25 mouse cellular contexts compared by ENCODE assay signal in genomic region chr3:158195426-158195825, GRCm38 (mm10).
DNase-seq lines count a peak whose midpoint lies in the region; ATAC-seq and TF ChIP-seq lines count a peak whose summit lies in the region.
"Had no signal": no experiment of that assay in that cellular context is flagged by ENCODE, and none has a peak within 500 bp of the region (broad histone marks: within the 10 kb centered on the region; RNA-seq: fewer than 3 reads in every experiment).

No protein-coding gene starts in this region.

- no peaks in the 10 kb centered on the region for H3K4me1 ChIP-seq in liver, embryonic 16.5 days (ENCODE audit: control insufficient read depth, low read depth, low read length)
- H3K4me1 ChIP-seq in liver, embryonic 12.5 days, result no peaks in the 10 kb centered on the region
- peaks cover 0 to 12% of the 10 kb centered on the region in 2 experiments; a peak in 2 of 4 replicates for H3K4me1 ChIP-seq in CH12.LX (ENCODE audit: control insufficient read depth in 1 of 2, insufficient read depth in 2 of 2)
- H3K4me1 ChIP-seq: embryonic facial prominence, embryonic 12.5 days; forebrain, embryonic 12.5 days; heart, embryonic 15.5 days had no signal

- TF ChIP-seq CTCF in CH12.LX (conservative IDR thresholded peaks at IDR 0.05 in 1 of 2, IDR thresholded peaks at IDR 0.05 in 1 of 2; ENCODE audit: low read depth in 2 of 2, low read length in 2 of 2), result no peak

- no peaks in the 10 kb centered on the region for H3K9me3 ChIP-seq in liver, embryonic 16.5 days (replicated peaks; ENCODE audit: control insufficient read depth, low read length)
- H3K9me3 ChIP-seq in liver, embryonic 12.5 days (replicated peaks), result no peaks in the 10 kb centered on the region
- H3K9me3 ChIP-seq in CH12.LX (replicated peaks; ENCODE audit: low read length), result no peaks in the 10 kb centered on the region
- H3K9me3 ChIP-seq: embryonic facial prominence, embryonic 12.5 days; forebrain, embryonic 12.5 days; heart, embryonic 15.5 days had no signal

- no peak overlapping the region for H3K9ac ChIP-seq in liver, embryonic 16.5 days (ENCODE audit: low read depth, low read length)
- no peak overlapping the region for H3K9ac ChIP-seq in liver, embryonic 12.5 days
- no peak overlapping the region for H3K9ac ChIP-seq in CH12.LX (ENCODE audit: insufficient read depth, low read depth)
- H3K9ac ChIP-seq: embryonic facial prominence, embryonic 12.5 days; forebrain, embryonic 12.5 days; heart, embryonic 15.5 days had no signal

- H3K4me3 ChIP-seq in liver, embryonic 16.5 days (ENCODE audit: low read depth, low read length), result no peak overlapping the region
- H3K4me3 ChIP-seq in liver, embryonic 12.5 days, result no peak overlapping the region
- no peak overlapping the region for H3K4me3 ChIP-seq in CH12.LX (replicated peaks in 1 of 3; ENCODE audit: low read depth in 2 of 3, low read length in 2 of 3, poor library complexity in 1 of 3)
- H3K4me3 ChIP-seq: embryonic facial prominence, embryonic 12.5 days; forebrain, embryonic 12.5 days; gastrocnemius, adult 2 months; heart, adult 2 months; heart, embryonic 15.5 days had no signal

- peak; percentile 49 for DNase-seq in CH12.LX (ENCODE audit: extremely low read depth)
- DNase-seq in urinary bladder, postnatal 4 days (ENCODE audit: low spot score in 2 of 2), result no peak
- DNase-seq in spleen, postnatal 4 days (ENCODE audit: low spot score in 2 of 2), result no peak
- DNase-seq: adrenal gland, adult 2 months; adrenal gland, postnatal 25 days; B cell, adult 2 months; cerebellum, adult 2 months; cerebellum, postnatal 10 days; embryo, embryonic 11 days; gastrocnemius, adult 2 months; gastrocnemius, postnatal 25 days; heart, adult 2 months had no signal

- no peak for TF ChIP-seq RAD21 in CH12.LX (IDR thresholded peaks at IDR 0.05; ENCODE audit: low read depth, low read length)

- ATAC-seq in liver, embryonic 16.5 days (ENCODE audit: low read depth), result peak; percentile 16; the same call in 1 of the 2 replicates
- no peak for ATAC-seq in liver, embryonic 12.5 days
- ATAC-seq in common myeloid progenitor, adult 5-6 weeks (replicated peaks; ENCODE audit: low read depth, poor library complexity, severe bottlenecking), result peak; percentile 65
- ATAC-seq in megakaryocyte progenitor cell, adult 5-6 weeks (replicated peaks; ENCODE audit: poor library complexity), result peak; percentile 80
- ATAC-seq: CD4-positive, CD25-positive, alpha-beta regulatory T cell, adult 4 months; forebrain, embryonic 16.5 days; hindbrain, embryonic 16.5 days; inflammation-experienced regulatory T-cells, adult 6 months; intestine, postnatal 0 days had no signal

- TF ChIP-seq POLR2A in CH12.LX (IDR thresholded peaks at IDR 0.05; ENCODE audit: low read depth, low read length), result no peak

- H3K79me2 ChIP-seq in CH12.LX (replicated peaks; ENCODE audit: control insufficient read depth, extremely low read depth, insufficient read depth, poor library complexity, severe bottlenecking), result no peaks in the 10 kb centered on the region

- H3K4me2 ChIP-seq in liver, embryonic 16.5 days (ENCODE audit: low read depth, low read length), result no peak overlapping the region
- no peak overlapping the region for H3K4me2 ChIP-seq in liver, embryonic 12.5 days
- no peak overlapping the region for H3K4me2 ChIP-seq in CH12.LX (ENCODE audit: insufficient read depth, low read depth, poor library complexity, severe bottlenecking)
- H3K4me2 ChIP-seq: embryonic facial prominence, embryonic 12.5 days; forebrain, embryonic 12.5 days; heart, embryonic 11.5 days; heart, embryonic 15.5 days had no signal

- H3K27me3 ChIP-seq in liver, embryonic 16.5 days (ENCODE audit: control insufficient read depth, insufficient read depth, low read depth, low read length), result no peaks in the 10 kb centered on the region
- no peaks in the 10 kb centered on the region for H3K27me3 ChIP-seq in liver, embryonic 12.5 days (replicated peaks)
- H3K27me3 ChIP-seq in CH12.LX (replicated peaks), result no peaks in the 10 kb centered on the region
- H3K27me3 ChIP-seq: embryonic facial prominence, embryonic 12.5 days; forebrain, embryonic 12.5 days; heart, embryonic 15.5 days had no signal

- dilution Hi-C loops in CH12.LX (cut with MboI; ENCODE audit: extremely low pct_ligation_motif_present, extremely low pct_unique_long_range_greater_than_20kb, low sequenced_read_pairs), result no loop called here

- no peak overlapping the region for H3K27ac ChIP-seq in liver, embryonic 16.5 days (ENCODE audit: low read length)
- no peak overlapping the region for H3K27ac ChIP-seq in liver, embryonic 12.5 days
- no peak overlapping the region for H3K27ac ChIP-seq in CH12.LX (ENCODE audit: insufficient read depth, low read depth)
- H3K27ac ChIP-seq: embryonic facial prominence, embryonic 12.5 days; forebrain, embryonic 12.5 days; gastrocnemius, adult 2 months; heart, adult 2 months; heart, embryonic 15.5 days had no signal

- in situ Hi-C loops in CH12.LX (cut with MboI; ENCODE audit: low pct_ligation_motif_present, low pct_unique_long_range_greater_than_20kb, low sequenced_read_pairs), result no loop called here

- H3K36me3 ChIP-seq in liver, embryonic 16.5 days (ENCODE audit: control insufficient read depth, insufficient read depth), result no peaks in the 10 kb centered on the region
- H3K36me3 ChIP-seq in liver, embryonic 12.5 days, result no peaks in the 10 kb centered on the region
- no peaks in the 10 kb centered on the region for H3K36me3 ChIP-seq in CH12.LX (replicated peaks in 1 of 2; ENCODE audit: control insufficient read depth in 1 of 2, insufficient read depth in 1 of 2, low read length in 1 of 2)
- H3K36me3 ChIP-seq: embryonic facial prominence, embryonic 12.5 days; forebrain, embryonic 12.5 days; heart, embryonic 15.5 days had no signal

- no peak for TF ChIP-seq EP300 in CH12.LX (IDR thresholded peaks at IDR 0.05; ENCODE audit: low read length)

TF ChIP-seq in CH12.LX, 34 proteins besides CTCF, POLR2A, EP300 and RAD21:
- TF ChIP-seq MXI1 (IDR thresholded peaks at IDR 0.05; ENCODE audit: low read depth, low read length) (no peak), USF2 (conservative IDR thresholded peaks at IDR 0.05; ENCODE audit: low read depth, low read length) (0 out of 2 replicates have a peak, but pooled peaks have one; percentile 14), ZMIZ1 (IDR thresholded peaks at IDR 0.05; ENCODE audit: low read depth, low read length) (no peak), USF1 (IDR thresholded peaks at IDR 0.05; ENCODE audit: low read depth, low read length) (peak; percentile 22), MAX (IDR thresholded peaks at IDR 0.05; ENCODE audit: low read length) (peak; percentile 56; the same call in 1 of the 2 replicates)
